Mouse (Mus musculus) stomach, embryonic 16.5 days (tissue): ENCODE results near the gene Ldlr. TPM values are rescaled to one million over a fixed set of nuclear protein-coding genes. Genes with fewer than 3 reads are reported as not detected.
"Not testable (repeated sequence)": the region's sequence is repeated elsewhere in the genome, so short reads cannot be mapped to it uniquely, and the experiment has no call there.

Source experiments
- ATAC-seq: fragments of 200-750 bp; cut with Nextera tagmentation; 2 replicates; pipeline ENCODE4 v1.8.0; 2017; ENCODE audit warnings: moderate number of reproducible peaks, moderate TSS enrichment; ENCODE audit not compliant: insufficient read depth, low FRiP score
- H3K27ac ChIP-seq: fragments of 300-500 bp; sonication (generic); 2 replicates; pipeline ENCODE4 v1.5.1; 2014; ENCODE audit warnings: low read length
- H3K27me3 ChIP-seq: fragments of 300-500 bp; sonication (generic); 2 replicates; pipeline ENCODE4 v1.6.1; 2014; ENCODE audit warnings: low read length, control low read depth, mixed read lengths; ENCODE audit not compliant: control insufficient read depth, insufficient read depth
- H3K36me3 ChIP-seq: fragments of 300-500 bp; sonication (generic); 2 replicates; pipeline ENCODE4 v1.6.1; 2014; ENCODE audit warnings: low read length; ENCODE audit not compliant: control insufficient read depth, insufficient read depth
- H3K4me1 ChIP-seq: fragments of 300-500 bp; sonication (generic); 2 replicates; pipeline ENCODE4 v1.6.1; 2014; ENCODE audit warnings: low read length, control low read depth, mixed read lengths; ENCODE audit not compliant: control insufficient read depth, insufficient read depth
- H3K4me2 ChIP-seq: fragments of 300-500 bp; sonication (generic); 2 replicates; pipeline ENCODE4 v1.6.1; 2014; ENCODE audit warnings: low read depth, low read length, mixed read lengths
- H3K4me3 ChIP-seq: fragments of 300-500 bp; sonication (generic); replicated peaks from 2 replicates; pipeline ENCODE4 v1.5.1; 2014; ENCODE audit warnings: mild to moderate bottlenecking, low read length
- H3K9ac ChIP-seq: fragments of 300-500 bp; sonication (generic); 2 replicates; pipeline ENCODE4 v1.6.1; 2014; ENCODE audit warnings: low read length
- H3K9me3 ChIP-seq: fragments of 300-500 bp; sonication (generic); replicated peaks from 2 replicates; pipeline ENCODE4 v1.6.1; 2016; ENCODE audit warnings: low read length, control low read depth; ENCODE audit not compliant: control insufficient read depth
- WGBS: fragments of 180-500 bp; shearing (Covaris S2); extraction: QIAGEN DNeasy Blood & Tissue Kit; methylation state at CpG from one replicate; pipeline ENCODE4 v1.1.7; 2014; 5-methylcytosine and 5-hydroxymethylcytosine counted together
- polyA plus RNA-seq: library from polyadenylated mRNA; unstranded; fragments of >200 nt; fragmentation: Nextera tagmentation; extraction: Ambion mirVana; gene quantifications from 2 replicates; pipeline ENCODE4 v1.2.1, GENCODE M21; 2015

Gene Ldlr
- polyA plus RNA-seq, 1 experiment from 2014 or later, result 62.2 TPM

DNA sequence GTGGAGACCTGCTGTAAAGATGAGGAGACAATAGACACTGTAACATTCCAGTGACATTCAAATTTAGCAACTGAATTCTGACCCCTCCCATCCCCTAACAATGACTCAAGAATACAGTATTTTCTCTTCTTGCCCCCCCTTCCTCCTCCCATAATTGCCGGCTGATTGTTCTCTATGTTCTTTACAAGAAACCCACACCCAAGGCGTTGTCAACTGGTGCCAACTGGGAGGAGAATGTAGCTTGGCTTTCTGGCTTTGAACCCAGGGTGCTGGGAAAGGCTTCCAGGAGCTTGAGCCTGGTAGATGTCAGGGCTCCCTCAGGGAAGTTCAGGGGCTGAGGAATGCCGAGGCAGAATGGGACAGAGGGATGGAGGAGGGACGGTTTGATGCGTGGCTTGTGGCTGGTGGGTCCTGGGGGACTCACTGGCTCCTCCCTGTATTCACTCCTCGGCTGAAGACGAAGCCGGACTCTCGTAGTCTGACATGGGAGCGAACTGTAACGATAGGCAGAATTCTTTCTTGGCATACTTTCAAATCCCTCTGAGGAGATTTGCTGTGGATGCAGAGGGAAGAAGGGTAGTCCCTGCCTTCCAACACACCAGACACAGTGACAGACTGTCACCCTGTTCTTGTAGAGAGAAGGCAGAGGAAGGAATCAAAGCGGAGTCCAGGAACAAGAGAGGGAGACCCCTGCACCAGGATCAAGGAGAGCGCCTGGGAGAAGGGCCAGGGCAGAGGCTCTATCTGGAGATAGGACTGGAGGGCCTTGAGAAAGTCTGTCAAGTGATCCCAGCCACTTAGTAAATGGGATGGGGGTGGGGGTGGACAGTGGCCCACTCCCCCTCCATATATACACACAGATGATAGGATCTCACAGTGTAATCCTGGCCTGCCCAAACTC lies 45.5 kb downstream of the Ldlr start:
- Histone ChIP-seq H3K9me3 (no peaks in the 10 kb centered on the region), H3K27ac (peak overlapping the region; percentile 85), H3K4me3 (no peak overlapping the region), H3K36me3 (peaks cover 6% of the 10 kb centered on the region; the same call in 1 of the 2 replicates), H3K4me2 (no peak overlapping the region), H3K27me3 (no peaks in the 10 kb centered on the region), H3K9ac (peak overlapping the region; percentile 43; the same call in 1 of the 2 replicates), H3K4me1 (peaks cover 12% of the 10 kb centered on the region)
- peak; percentile 73; the same call in 1 of the 2 replicates for ATAC-seq
- WGBS, result 44% methylated on average over 13 of the region's 13 CpGs

DNA sequence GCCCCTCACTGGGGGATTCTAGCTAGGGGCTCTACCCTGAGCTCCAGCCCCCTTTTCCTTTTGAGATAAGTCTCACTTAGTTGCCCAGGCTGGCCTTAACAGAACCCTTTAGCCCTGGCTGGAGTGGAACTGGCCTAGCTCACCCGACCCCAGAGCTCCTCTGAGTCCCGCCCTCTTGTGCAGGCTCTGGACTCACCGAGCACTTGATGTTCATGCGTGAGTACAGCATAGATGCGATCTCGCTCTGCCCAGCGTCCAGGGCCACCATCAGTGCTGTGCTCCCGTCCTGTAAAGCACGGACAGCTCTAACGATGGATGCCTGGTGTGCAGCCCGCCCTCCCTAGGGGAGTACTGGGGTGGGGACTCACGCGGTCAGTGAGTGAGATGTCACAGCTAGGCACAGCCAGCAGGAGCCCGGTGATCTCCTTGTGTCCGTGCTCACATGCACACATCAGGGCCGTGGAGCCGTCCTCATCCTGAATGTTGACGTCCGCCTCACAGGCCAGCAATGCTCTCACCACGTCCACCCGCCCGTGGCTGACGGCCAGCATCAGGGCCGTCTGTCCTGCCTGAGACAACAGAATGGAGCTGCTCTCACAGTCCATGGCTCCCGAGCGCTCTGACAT lies 46.4 kb downstream of the Ldlr start:
- Histone ChIP-seq H3K9me3 (no peaks in the 10 kb centered on the region), H3K27ac (peak overlapping the region; percentile 85; the same call in 1 of the 2 replicates), H3K4me1 (peaks cover 12% of the 10 kb centered on the region), H3K4me2 (no peak overlapping the region), H3K9ac (peak overlapping the region; percentile 39), H3K4me3 (no peak overlapping the region), H3K27me3 (no peaks in the 10 kb centered on the region), H3K36me3 (peaks cover 6% of the 10 kb centered on the region; the same call in 1 of the 2 replicates)
- WGBS, result 73% methylated on average over 26 of the region's 26 CpGs
- 0 out of 2 replicates have a peak, but pooled peaks have one; percentile 8 for ATAC-seq

DNA sequence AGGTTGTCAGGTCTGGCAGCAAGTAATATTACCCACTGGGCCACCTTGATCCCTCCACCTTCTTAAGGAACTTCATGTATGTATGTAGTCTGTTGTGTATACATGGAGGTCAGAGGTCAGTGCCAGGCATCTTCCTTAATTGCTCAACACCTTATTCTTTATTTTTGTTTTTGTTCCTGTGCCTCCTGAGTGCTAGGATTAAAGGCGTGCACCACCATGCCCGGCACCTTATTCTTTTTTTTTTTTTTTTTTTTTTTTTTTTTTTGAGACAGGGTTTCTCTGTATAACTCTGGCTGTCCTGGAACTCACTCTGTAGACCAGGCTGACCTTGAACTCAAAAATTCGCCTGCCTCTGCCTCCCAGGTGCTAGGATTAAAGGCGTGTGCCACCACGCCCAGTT lies 50.1 kb downstream of the Ldlr start:
- not testable (repeated sequence) for H3K9ac ChIP-seq, H3K4me3 ChIP-seq, ATAC-seq, H3K27ac ChIP-seq, H3K9me3 ChIP-seq, H3K4me2 ChIP-seq, H3K27me3 ChIP-seq
- 79% methylated on average over 5 of the region's 5 CpGs for WGBS
- H3K36me3 ChIP-seq, result peaks cover 26% of the 10 kb centered on the region
- peaks cover 12% of the 10 kb centered on the region for H3K4me1 ChIP-seq

GRCm38 (mm10) chr9:21774353-21774752 lies 51.1 kb downstream of the Ldlr start:
- no peak overlapping the region for H3K9ac ChIP-seq
- H3K4me3 ChIP-seq, result no peak overlapping the region
- no peak for ATAC-seq
- peaks cover 34% of the 10 kb centered on the region for H3K36me3 ChIP-seq
- WGBS, result 92% methylated on average over 16 of the region's 16 CpGs
- H3K4me1 ChIP-seq, result peaks cover 2% of the 10 kb centered on the region; the same call in 1 of the 2 replicates
- no peak overlapping the region for H3K27ac ChIP-seq
- H3K27me3 ChIP-seq, result no peaks in the 10 kb centered on the region
- H3K4me2 ChIP-seq, result no peak overlapping the region
- no peaks in the 10 kb centered on the region for H3K9me3 ChIP-seq

DNA sequence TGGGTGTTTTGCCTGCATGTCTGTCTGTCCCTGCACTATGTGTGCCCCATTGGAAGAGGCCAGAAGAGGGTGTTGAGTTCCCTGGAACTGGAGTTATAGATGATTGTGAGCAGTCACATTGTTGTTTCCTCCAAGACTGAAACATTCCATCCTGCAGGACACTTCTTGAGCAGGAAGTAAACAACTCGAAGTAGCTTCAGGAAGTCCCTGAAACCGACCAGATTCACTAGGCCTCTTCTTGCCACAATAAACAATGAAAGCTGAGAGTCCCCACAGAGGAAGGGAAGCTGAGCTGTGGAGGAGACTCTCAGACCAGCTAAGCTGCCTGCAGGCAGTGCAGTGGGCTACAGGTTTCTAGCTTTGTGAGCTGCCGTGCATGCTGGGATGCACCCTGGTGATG lies 54.4 kb downstream of the Ldlr start:
- Histone ChIP-seq H3K36me3 (peaks cover 41% of the 10 kb centered on the region), H3K9me3 (no peaks in the 10 kb centered on the region), H3K27ac (no peak overlapping the region), H3K4me1 (no peaks in the 10 kb centered on the region), H3K4me3 (no peak overlapping the region), H3K9ac (no peak overlapping the region), H3K4me2 (no peak overlapping the region), H3K27me3 (no peaks in the 10 kb centered on the region)
- ATAC-seq, result no peak
- 83% methylated on average over 3 of the region's 3 CpGs for WGBS

DNA sequence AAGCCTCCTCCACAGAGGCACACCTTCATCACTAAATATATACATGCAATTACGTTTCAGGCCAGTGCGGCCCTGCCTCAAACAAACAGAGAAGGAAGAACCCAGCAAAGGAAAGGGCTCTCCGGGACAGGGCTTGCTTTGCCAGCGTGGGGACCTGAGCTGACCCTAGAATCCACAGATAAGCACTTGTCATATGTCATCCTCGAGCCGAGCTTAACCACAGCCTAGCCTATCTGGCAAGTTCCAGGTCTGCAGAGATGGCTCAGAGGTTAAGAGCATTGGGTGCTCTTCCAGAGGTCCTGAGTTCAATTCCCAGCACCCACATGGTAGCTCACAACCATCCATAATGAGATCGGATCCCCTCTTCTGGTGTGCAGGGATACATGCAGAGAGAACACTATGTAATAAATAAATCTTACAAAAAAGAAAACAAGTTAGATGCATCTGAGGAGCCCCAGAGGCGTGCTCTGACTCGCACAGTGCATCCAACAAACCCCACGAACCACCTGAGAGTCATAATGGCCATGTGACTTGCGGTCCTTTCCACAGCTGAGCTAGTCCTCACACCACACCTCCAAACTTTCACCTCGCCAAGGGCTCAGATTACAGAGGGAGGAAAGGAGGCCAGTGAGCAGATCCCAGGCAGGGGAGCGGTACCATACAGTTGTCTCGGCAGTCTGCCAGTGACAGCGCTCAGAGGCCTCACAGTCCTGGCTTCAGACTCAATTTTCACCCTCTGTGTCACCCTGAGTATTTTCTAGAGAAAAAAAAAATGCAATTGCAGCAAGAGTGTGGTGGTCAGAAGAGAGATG lies 58.6 kb downstream of the Ldlr start:
- Histone ChIP-seq H3K4me1 (no peaks in the 10 kb centered on the region), H3K27ac (no peak overlapping the region), H3K4me3 (no peak overlapping the region), H3K36me3 (peaks cover 33% of the 10 kb centered on the region), H3K9me3 (no peaks in the 10 kb centered on the region), H3K4me2 (no peak overlapping the region), H3K9ac (no peak overlapping the region), H3K27me3 (no peaks in the 10 kb centered on the region)
- WGBS, result 72% methylated on average over 15 of the region's 15 CpGs
- ATAC-seq, result no peak

- H3K36me3 ChIP-seq, result 0 out of 2 replicates have a peak, but pooled peaks cover 10% of the 10 kb centered on the region
Observed at GRCm38 (mm10) chr9:21784517-21785307, 61.4 kb downstream of the Ldlr start.

DNA sequence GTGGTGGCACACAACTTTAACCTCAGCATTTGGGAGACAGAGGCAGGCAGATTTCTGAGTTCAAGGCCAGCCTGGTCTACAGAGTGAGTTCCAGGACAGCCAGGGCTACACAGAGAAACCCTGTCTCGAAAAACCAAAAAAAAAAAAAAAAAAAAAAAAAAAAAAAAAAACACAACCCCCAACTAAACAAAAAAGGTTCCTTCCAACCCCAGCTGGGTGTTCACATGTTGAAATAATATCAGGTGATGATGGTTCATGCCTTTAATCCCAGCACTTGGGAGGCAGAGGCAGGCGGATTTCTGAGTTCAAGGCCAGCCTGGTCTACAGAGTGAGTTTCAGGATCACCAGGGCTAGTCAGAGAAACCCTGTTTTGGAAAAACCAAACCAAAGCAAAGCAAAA lies 63.0 kb downstream of the Ldlr start:
- H3K27ac ChIP-seq, H3K27me3 ChIP-seq, H3K4me2 ChIP-seq, ATAC-seq, H3K36me3 ChIP-seq, H3K4me1 ChIP-seq, H3K4me3 ChIP-seq, H3K9ac ChIP-seq, H3K9me3 ChIP-seq: not testable (repeated sequence)
- 79% methylated on average over 1 of the region's 2 CpGs for WGBS

More at GRCm38 (mm10) chr9:21784517-21785307, 61.4 kb downstream of the Ldlr start:
- ATAC-seq, result peak; percentile 42; the same call in 1 of the 2 replicates
- Histone ChIP-seq H3K9me3 (no peaks in the 10 kb centered on the region), H3K4me1 (no peaks in the 10 kb centered on the region), H3K4me3 (no peak overlapping the region), H3K27me3 (no peaks in the 10 kb centered on the region), H3K27ac (no peak overlapping the region), H3K4me2 (no peak overlapping the region), H3K9ac (no peak overlapping the region)
- WGBS, result 75% methylated on average over 7 of the region's 7 CpGs
